Mouse (Mus musculus): ENCODE measurements around the gene Pdia2. TPM values are rescaled to one million over a fixed set of nuclear protein-coding genes. Genes with fewer than 3 reads are reported as not detected.
"Not testable (repeated sequence)": the region's sequence is repeated elsewhere in the genome, so short reads cannot be mapped to it uniquely, and the experiment has no call there.

Gene Pdia2
- polyA plus RNA-seq, 1 experiment from 2014 or later: 0.43 TPM

GRCm38 (mm10) chr17:26187592-26187991, 11.3 kb downstream of the Pdia2 start:
- TF ChIP-seq CTCF (IDR thresholded peaks at IDR 0.05; ENCODE audit: low read depth): no peak
- Histone ChIP-seq H3K4me2 (no peak overlapping the region), H3K36me3 (ENCODE audit: insufficient read depth) (peaks cover 87% of the 10 kb centered on the region), H3K4me3 (ENCODE audit: low read depth, low read length) (no peak overlapping the region), H3K27ac (ENCODE audit: low read depth) (no peak overlapping the region), H3K27me3 (ENCODE audit: insufficient read depth, low read length) (no peaks in the 10 kb centered on the region), H3K9ac (no peak overlapping the region), H3K4me1 (ENCODE audit: insufficient read depth) (no peaks in the 10 kb centered on the region), H3K9me3 (ENCODE audit: low read depth, low read length) (no peaks in the 10 kb centered on the region)
- no peak for ATAC-seq (ENCODE audit: insufficient read depth)
- no peak for DNase-seq
- 95% methylated on average over 5 of the region's 5 CpGs for WGBS

DNA sequence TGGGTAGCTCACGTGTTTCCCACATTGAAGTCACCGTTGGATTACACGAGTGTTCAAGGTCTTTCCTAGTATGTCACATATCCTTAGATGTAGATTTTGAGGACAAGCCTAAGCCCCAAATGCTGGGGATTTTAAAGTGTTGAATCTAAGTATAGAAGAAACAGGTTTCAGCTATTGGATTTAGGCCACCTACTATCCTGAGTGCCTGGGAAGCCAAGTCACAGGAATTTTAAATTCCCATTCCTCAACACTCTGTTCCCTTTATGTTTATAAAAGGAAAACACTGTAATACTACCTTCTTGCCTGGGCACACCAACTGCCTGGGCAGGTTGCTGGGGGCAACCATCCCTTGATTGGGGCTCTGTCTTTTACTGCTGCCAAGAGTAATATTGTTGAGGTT, 17.7 kb downstream of the Pdia2 start:
- Histone ChIP-seq H3K9me3 (ENCODE audit: low read depth, low read length) (no peaks in the 10 kb centered on the region), H3K4me2 (no peak overlapping the region), H3K4me3 (ENCODE audit: low read depth, low read length) (no peak overlapping the region), H3K9ac (no peak overlapping the region), H3K27me3 (ENCODE audit: insufficient read depth, low read length) (no peaks in the 10 kb centered on the region), H3K4me1 (ENCODE audit: insufficient read depth) (no peaks in the 10 kb centered on the region), H3K27ac (ENCODE audit: low read depth) (no peak overlapping the region), H3K36me3 (ENCODE audit: insufficient read depth) (peaks cover 57% of the 10 kb centered on the region)
- ATAC-seq (ENCODE audit: insufficient read depth) (no peak), DNase-seq (no peak)
- no peak for TF ChIP-seq CTCF (IDR thresholded peaks at IDR 0.05; ENCODE audit: low read depth)
- 93% methylated on average over 3 of the region's 3 CpGs for WGBS

GRCm38 (mm10) chr17:26178611-26179010, 20.3 kb downstream of the Pdia2 start:
- H3K4me1 ChIP-seq (ENCODE audit: insufficient read depth): no peaks in the 10 kb centered on the region
- no peak overlapping the region for H3K4me2 ChIP-seq
- no peak for DNase-seq
- TF ChIP-seq CTCF (IDR thresholded peaks at IDR 0.05; ENCODE audit: low read depth): no peak
- no peak overlapping the region for H3K4me3 ChIP-seq (ENCODE audit: low read depth, low read length)
- ATAC-seq (ENCODE audit: insufficient read depth): no peak
- no peak overlapping the region for H3K27ac ChIP-seq (ENCODE audit: low read depth)
- H3K36me3 ChIP-seq (ENCODE audit: insufficient read depth): peaks cover 44% of the 10 kb centered on the region
- no peaks in the 10 kb centered on the region for H3K9me3 ChIP-seq (ENCODE audit: low read depth, low read length)
- no peak overlapping the region for H3K9ac ChIP-seq
- H3K27me3 ChIP-seq (ENCODE audit: insufficient read depth, low read length): no peaks in the 10 kb centered on the region

- 84% methylated on average over 2 of the region's 2 CpGs for WGBS
Observed at GRCm38 (mm10) chr17:26175248-26175647, 23.6 kb downstream of the Pdia2 start.

GRCm38 (mm10) chr17:26168039-26168438, 30.8 kb downstream of the Pdia2 start:
- Histone ChIP-seq H3K4me1 (ENCODE audit: insufficient read depth) (no peaks in the 10 kb centered on the region), H3K9me3 (ENCODE audit: low read depth, low read length) (no peaks in the 10 kb centered on the region), H3K4me2 (no peak overlapping the region), H3K4me3 (ENCODE audit: low read depth, low read length) (no peak overlapping the region), H3K27me3 (ENCODE audit: insufficient read depth, low read length) (no peaks in the 10 kb centered on the region), H3K9ac (no peak overlapping the region), H3K36me3 (ENCODE audit: insufficient read depth) (peaks cover 9% of the 10 kb centered on the region; the same call in 1 of the 2 replicates), H3K27ac (ENCODE audit: low read depth) (no peak overlapping the region)
- 84% methylated on average over 2 of the region's 2 CpGs for WGBS
- no peak for DNase-seq
- no peak for ATAC-seq (ENCODE audit: insufficient read depth)
- no peak for TF ChIP-seq CTCF (IDR thresholded peaks at IDR 0.05; ENCODE audit: low read depth)

More at GRCm38 (mm10) chr17:26175248-26175647, 23.6 kb downstream of the Pdia2 start:
- peak; percentile 21 for TF ChIP-seq CTCF (IDR thresholded peaks at IDR 0.05; ENCODE audit: low read depth)
- not testable (repeated sequence) for ATAC-seq (ENCODE audit: insufficient read depth); H3K27me3 ChIP-seq (ENCODE audit: insufficient read depth, low read length); H3K9me3 ChIP-seq (ENCODE audit: low read depth, low read length); H3K27ac ChIP-seq (ENCODE audit: low read depth); H3K4me3 ChIP-seq (ENCODE audit: low read depth, low read length); H3K4me2 ChIP-seq; DNase-seq; H3K9ac ChIP-seq; H3K4me1 ChIP-seq (ENCODE audit: insufficient read depth)
- peaks cover 29% of the 10 kb centered on the region for H3K36me3 ChIP-seq (ENCODE audit: insufficient read depth)

GRCm38 (mm10) chr17:26162736-26163135, 36.2 kb downstream of the Pdia2 start:
- Histone ChIP-seq H3K9ac (no peak overlapping the region), H3K4me1 (ENCODE audit: insufficient read depth) (no peaks in the 10 kb centered on the region), H3K36me3 (ENCODE audit: insufficient read depth) (0 out of 2 replicates have a peak, but pooled peaks cover 7% of the 10 kb centered on the region), H3K27me3 (ENCODE audit: insufficient read depth, low read length) (no peaks in the 10 kb centered on the region), H3K9me3 (ENCODE audit: low read depth, low read length) (no peaks in the 10 kb centered on the region), H3K4me2 (no peak overlapping the region), H3K4me3 (ENCODE audit: low read depth, low read length) (no peak overlapping the region), H3K27ac (ENCODE audit: low read depth) (no peak overlapping the region)
- ATAC-seq (ENCODE audit: insufficient read depth): no peak
- 61% methylated on average over 1 of the region's 1 CpGs for WGBS
- TF ChIP-seq CTCF (IDR thresholded peaks at IDR 0.05; ENCODE audit: low read depth): no peak
- DNase-seq: peak; percentile 56

- TF ChIP-seq CTCF (IDR thresholded peaks at IDR 0.05; ENCODE audit: low read depth): no peak
- no peaks in the 10 kb centered on the region for H3K4me1 ChIP-seq (ENCODE audit: insufficient read depth)
- H3K4me2 ChIP-seq: no peak overlapping the region
- DNase-seq: no peak
- H3K27me3 ChIP-seq (ENCODE audit: insufficient read depth, low read length): no peaks in the 10 kb centered on the region
- no peak for ATAC-seq (ENCODE audit: insufficient read depth)
- H3K4me3 ChIP-seq (ENCODE audit: low read depth, low read length): no peak overlapping the region
- H3K27ac ChIP-seq (ENCODE audit: low read depth): no peak overlapping the region
- H3K9me3 ChIP-seq (ENCODE audit: low read depth, low read length): no peaks in the 10 kb centered on the region
- 94% methylated on average over 2 of the region's 2 CpGs for WGBS
- peaks cover 45% of the 10 kb centered on the region for H3K36me3 ChIP-seq (ENCODE audit: insufficient read depth)
- no peak overlapping the region for H3K9ac ChIP-seq
Observed at GRCm38 (mm10) chr17:26151886-26152630, 46.8 kb downstream of the Pdia2 start.

Data from lung, embryonic 14.5 days (tissue).